In the genomic region with DNA sequence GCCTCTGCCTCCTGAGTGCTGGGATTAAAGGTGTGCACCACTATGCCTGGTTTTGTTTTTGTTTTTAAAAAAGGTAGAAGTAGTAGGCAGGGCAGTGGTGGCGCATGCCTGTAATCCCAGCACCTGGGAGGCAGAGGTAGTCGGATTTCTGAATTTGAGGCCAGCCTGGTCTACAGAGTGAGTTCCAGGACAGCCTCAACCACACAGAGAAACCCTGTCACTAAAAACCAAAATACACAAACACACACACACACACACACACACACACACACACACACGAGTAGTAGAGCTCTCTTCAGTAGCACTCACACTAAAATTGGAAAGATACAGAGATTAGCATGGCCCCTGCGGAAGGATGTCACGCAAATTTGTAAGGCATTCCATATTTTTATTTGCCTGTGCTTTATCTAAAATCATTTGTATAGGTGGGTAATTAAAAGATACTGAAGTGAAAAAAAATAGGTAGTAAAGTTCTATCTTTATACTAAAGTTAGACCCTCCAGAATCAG, we compare ENCODE assay signal across 11 mouse cellular contexts. TPM values are rescaled to one million over a fixed set of nuclear protein-coding genes. Genes with fewer than 3 reads are reported as not detected.
DNase-seq lines count a peak whose midpoint lies in the region; ATAC-seq and TF ChIP-seq lines count a peak whose summit lies in the region.
"Had no signal": no experiment of that assay in that cellular context is flagged by ENCODE, and none has a peak within 500 bp of the region (broad histone marks: within the 10 kb centered on the region; RNA-seq: fewer than 3 reads in every experiment).

No protein-coding gene starts in this region.

- H3K79me2 ChIP-seq in myocyte (ENCODE audit: control insufficient read depth, insufficient read depth) = peaks cover 40% of the 10 kb centered on the region

- WGBS in lung, embryonic 16.5 days = 60% methylated on average over 5 of the region's 5 CpGs
- 54% methylated on average over 5 of the region's 5 CpGs for WGBS in lung, adult 2 months
- whole genome bisulfite sequencing in embryonic facial prominence, embryonic 13.5 days = 70% methylated on average over 5 of the region's 5 CpGs
- 73% methylated on average over 5 of the region's 5 CpGs for WGBS in hindbrain, embryonic 16.5 days

- H3K4me3 ChIP-seq in lung, embryonic 16.5 days (ENCODE audit: low read length) = peak overlapping the region; percentile 81
- H3K4me3 ChIP-seq in lung, adult 2 months (replicated peaks; ENCODE audit: extremely low read depth, low read depth, low read length) = no peak overlapping the region
- H3K4me3 ChIP-seq in embryonic facial prominence, embryonic 13.5 days = no peak overlapping the region
- H3K4me3 ChIP-seq in hindbrain, embryonic 16.5 days (ENCODE audit: low read length) = no peak overlapping the region
- H3K4me3 ChIP-seq in myocyte = peak overlapping the region; percentile 96

- no peak overlapping the region; the same call in 1 of the 2 replicates for H3K9ac ChIP-seq in lung, embryonic 16.5 days (ENCODE audit: low read length)
- H3K9ac ChIP-seq in embryonic facial prominence, embryonic 13.5 days = peak overlapping the region; percentile 89; the same call in 1 of the 2 replicates
- H3K9ac ChIP-seq in hindbrain, embryonic 16.5 days (ENCODE audit: low read depth, low read length) = no peak overlapping the region; the same call in 1 of the 2 replicates

- no peak overlapping the region for H3ac ChIP-seq in myocyte (ENCODE audit: control insufficient read depth, insufficient read length)

- H3K36me3 ChIP-seq in lung, embryonic 16.5 days (ENCODE audit: control insufficient read depth, insufficient read depth, low read length) = peaks cover 13% of the 10 kb centered on the region
- H3K36me3 ChIP-seq in embryonic facial prominence, embryonic 13.5 days = peaks cover 18% of the 10 kb centered on the region
- peaks cover 1% of the 10 kb centered on the region; the same call in 1 of the 2 replicates for H3K36me3 ChIP-seq in hindbrain, embryonic 16.5 days (ENCODE audit: control insufficient read depth, insufficient read depth, low read length)
- H3K36me3 ChIP-seq in myocyte (ENCODE audit: control insufficient read depth, insufficient read depth) = peaks cover 19% of the 10 kb centered on the region

- no peak for TF ChIP-seq CTCF in lung, adult 2 months (IDR thresholded peaks at IDR 0.05; ENCODE audit: insufficient read depth, low read length)

- peak overlapping the region; percentile 99 for H3K27ac ChIP-seq in lung, embryonic 16.5 days (ENCODE audit: low read length)
- H3K27ac ChIP-seq in embryonic facial prominence, embryonic 13.5 days = peak overlapping the region; percentile 99
- peak overlapping the region; percentile 91 for H3K27ac ChIP-seq in hindbrain, embryonic 16.5 days (ENCODE audit: low read depth, low read length)

- no peak for DNase-seq in lung, adult 2 months
- no peak for DNase-seq in cerebellum, adult 18-20 months
- no peak for DNase-seq in MN1 (ENCODE audit: low spot score)
- DNase-seq in kidney, postnatal 10 days = no peak
- DNase-seq: right cerebral cortex, postnatal 25 days had no signal

- ATAC-seq in lung, embryonic 16.5 days (ENCODE audit: low read depth) = no peak
- no peak for ATAC-seq in embryonic facial prominence, embryonic 13.5 days (ENCODE audit: insufficient number of reproducible peaks, insufficient read depth, low FRiP score, low TSS enrichment, low read depth)
- ATAC-seq in hindbrain, embryonic 16.5 days = no peak

- H3K27me3 ChIP-seq in lung, embryonic 16.5 days (ENCODE audit: control insufficient read depth, insufficient read depth, low read depth, low read length) = no peaks in the 10 kb centered on the region
- H3K27me3 ChIP-seq in embryonic facial prominence, embryonic 13.5 days = no peaks in the 10 kb centered on the region
- H3K27me3 ChIP-seq in hindbrain, embryonic 16.5 days (replicated peaks; ENCODE audit: control insufficient read depth, insufficient read depth, low read length) = no peaks in the 10 kb centered on the region
- no peaks in the 10 kb centered on the region for H3K27me3 ChIP-seq in myocyte (ENCODE audit: control insufficient read depth, insufficient read depth, insufficient read length)

- H3K4me2 ChIP-seq in lung, embryonic 16.5 days (ENCODE audit: low read depth, low read length) = peak overlapping the region; percentile 97
- peak overlapping the region; percentile 92 for H3K4me2 ChIP-seq in embryonic facial prominence, embryonic 13.5 days
- H3K4me2 ChIP-seq in hindbrain, embryonic 16.5 days (ENCODE audit: low read length) = no peak overlapping the region; the same call in 1 of the 2 replicates
- H3K4me2 ChIP-seq in myocyte (ENCODE audit: low read depth) = peak overlapping the region; percentile 53

- H3K9me3 ChIP-seq in lung, embryonic 16.5 days (ENCODE audit: control insufficient read depth, low read length) = no peaks in the 10 kb centered on the region
- H3K9me3 ChIP-seq in embryonic facial prominence, embryonic 13.5 days = no peaks in the 10 kb centered on the region
- no peaks in the 10 kb centered on the region for H3K9me3 ChIP-seq in hindbrain, embryonic 16.5 days (ENCODE audit: control insufficient read depth, low read length)

- no peak for TF ChIP-seq POLR2A in lung, adult 2 months (IDR thresholded peaks at IDR 0.05; ENCODE audit: borderline replicate concordance, extremely low read depth, low read depth, low read length)
- TF ChIP-seq POLR2A in myocyte (IDR thresholded peaks at IDR 0.05; ENCODE audit: insufficient read length, low read depth) = no peak

- H3K4me1 ChIP-seq in lung, embryonic 16.5 days (replicated peaks; ENCODE audit: control insufficient read depth, insufficient read depth, low read length) = peaks cover 42% of the 10 kb centered on the region
- H3K4me1 ChIP-seq in lung, adult 2 months (ENCODE audit: control insufficient read depth, insufficient read depth, low read length) = peaks cover 37% of the 10 kb centered on the region
- H3K4me1 ChIP-seq in embryonic facial prominence, embryonic 13.5 days = peaks cover 59% of the 10 kb centered on the region
- peaks cover 10% of the 10 kb centered on the region for H3K4me1 ChIP-seq in hindbrain, embryonic 16.5 days (ENCODE audit: control insufficient read depth, insufficient read depth, low read depth, low read length)

TF ChIP-seq in myocyte, 11 proteins besides CTCF, POLR2A, EP300 and RAD21:
- TF ChIP-seq USF1 (IDR thresholded peaks at IDR 0.05; ENCODE audit: low read depth) (no peak), SRF (IDR thresholded peaks at IDR 0.05; ENCODE audit: control insufficient read depth, insufficient read length, low read depth) (no peak), TCF3 (IDR thresholded peaks at IDR 0.05; ENCODE audit: insufficient read length, low read depth) (no peak), E2F4 (IDR thresholded peaks at IDR 0.05; ENCODE audit: insufficient read depth) (no peak), CEBPB (IDR thresholded peaks at IDR 0.05; ENCODE audit: insufficient read depth, poor library complexity, severe bottlenecking) (no peak)

RNA-seq across cellular contexts. Expression of gene Clic1, which starts 0.8 kb away (rescaled TPM):
- polyA plus RNA-seq in lung, embryonic 16.5 days (2015; fragmentation: Nextera tagmentation; extraction: Ambion mirVana) = 298 and 322 TPM in 2 replicates
- 124 and 153 TPM in 2 replicates for polyA plus RNA-seq in lung, adult 2 months (2012; rRNA removed)
- 243 and 254 TPM in 2 replicates for polyA plus RNA-seq in embryonic facial prominence, embryonic 13.5 days (2015; fragmentation: Nextera tagmentation; extraction: Ambion mirVana)
- 85.2 and 88.5 TPM in 2 replicates for polyA plus RNA-seq in hindbrain, embryonic 16.5 days (2015; fragmentation: Nextera tagmentation; extraction: Ambion mirVana)
- polyA plus RNA-seq in myocyte (2012; fragmentation: generic; extraction: Trizol) = 412 TPM

RNA-seq across cellular contexts. Expression of gene Msh5, which starts 2.4 kb away (rescaled TPM):
- 4.7 and 4.9 TPM in 2 replicates for polyA plus RNA-seq in lung, embryonic 16.5 days (2015; fragmentation: Nextera tagmentation; extraction: Ambion mirVana)
- 5.4 and 6.0 TPM in 2 replicates for polyA plus RNA-seq in lung, adult 2 months (2012; rRNA removed)
- polyA plus RNA-seq in embryonic facial prominence, embryonic 13.5 days (2015; fragmentation: Nextera tagmentation; extraction: Ambion mirVana) = 3.5 and 3.6 TPM in 2 replicates
- 1.8 and 2.5 TPM in 2 replicates for polyA plus RNA-seq in hindbrain, embryonic 16.5 days (2015; fragmentation: Nextera tagmentation; extraction: Ambion mirVana)
- 2.1 TPM for polyA plus RNA-seq in myocyte (2012; fragmentation: generic; extraction: Trizol)

RNA-seq across cellular contexts. Expression of gene Ddah2, which starts 9.8 kb away (rescaled TPM):
- polyA plus RNA-seq in lung, embryonic 16.5 days (2015; fragmentation: Nextera tagmentation; extraction: Ambion mirVana) = 305 and 309 TPM in 2 replicates
- polyA plus RNA-seq in lung, adult 2 months (2012; rRNA removed) = 137 and 141 TPM in 2 replicates
- polyA plus RNA-seq in embryonic facial prominence, embryonic 13.5 days (2015; fragmentation: Nextera tagmentation; extraction: Ambion mirVana) = 358 and 374 TPM in 2 replicates
- 338 and 363 TPM in 2 replicates for polyA plus RNA-seq in hindbrain, embryonic 16.5 days (2015; fragmentation: Nextera tagmentation; extraction: Ambion mirVana)
- polyA plus RNA-seq in myocyte (2012; fragmentation: generic; extraction: Trizol) = 101 TPM

RNA-seq across cellular contexts. Expression of gene Ly6g6c, which starts 16.2 kb away (rescaled TPM):
- polyA plus RNA-seq in lung, embryonic 16.5 days (2015; fragmentation: Nextera tagmentation; extraction: Ambion mirVana) = 0.53 and 0.97 TPM in 2 replicates
- 3.8 and 90.0 TPM in 2 replicates for polyA plus RNA-seq in lung, adult 2 months (2012; rRNA removed)
- polyA plus RNA-seq in embryonic facial prominence, embryonic 13.5 days (2015; fragmentation: Nextera tagmentation; extraction: Ambion mirVana) = 0.87 and 1.0 TPM in 2 replicates
- polyA plus RNA-seq in hindbrain, embryonic 16.5 days (2015; fragmentation: Nextera tagmentation; extraction: Ambion mirVana) = not detected in 2 replicates
- polyA plus RNA-seq in myocyte (2012; fragmentation: generic; extraction: Trizol) = 0.18 TPM
- polyA plus RNA-seq: activated CD4-positive, CD25-positive, alpha-beta regulatory T cell, adult 4 months; embryonic facial prominence, embryonic 11.5 days had no signal

RNA-seq across cellular contexts. Expression of gene Mpig6b, which starts 17.0 kb away (rescaled TPM):
- polyA plus RNA-seq in lung, embryonic 16.5 days (2015; fragmentation: Nextera tagmentation; extraction: Ambion mirVana) = 1.1 and 1.2 TPM in 2 replicates
- polyA plus RNA-seq in lung, adult 2 months (2012; rRNA removed) = 1.0 and 2.1 TPM in 2 replicates
- 0.77 and 0.89 TPM in 2 replicates for polyA plus RNA-seq in embryonic facial prominence, embryonic 13.5 days (2015; fragmentation: Nextera tagmentation; extraction: Ambion mirVana)
- polyA plus RNA-seq in hindbrain, embryonic 16.5 days (2015; fragmentation: Nextera tagmentation; extraction: Ambion mirVana) = 0.13 and 0.21 TPM in 2 replicates
- polyA plus RNA-seq in myocyte (2012; fragmentation: generic; extraction: Trizol) = not detected
- polyA plus RNA-seq: activated CD4-positive, CD25-positive, alpha-beta regulatory T cell, adult 4 months had no signal

Comparison
In these comparisons a context has a peak if more than half of its experiments do, and no peak if none do; other contexts are left out.
1. H3K4me3 ChIP-seq: peak in lung, embryonic 16.5 days (single experiment) and myocyte (single experiment); none in lung, adult 2 months (single experiment), embryonic facial prominence, embryonic 13.5 days (single experiment) and hindbrain, embryonic 16.5 days (single experiment).
2. Peak in every context shown above with its lines, with median percentiles within 50 percentile points of each other: H3K27ac ChIP-seq.